Mouse (Mus musculus) ovary, adult 18-20 months (tissue): Measurements from ENCODE around the gene Dnajc7.

Source experiments
- DNase-seq: peaks from one replicate; pipeline ENCODE4 v3.0.0; 2022; ENCODE audit warnings: low spot score, mixed read lengths

Dnajc7 gene

GRCm38 (mm10) chr11:100580275-100580674 is 39.7 kb downstream of the Dnajc7 start:
- DNase-seq: no peak

GRCm38 (mm10) chr11:100579116-100579799 is 40.7 kb downstream of the Dnajc7 start:
- no peak for DNase-seq

- DNase-seq: no peak
Observed at GRCm38 (mm10) chr11:100577852-100578599, 41.9 kb downstream of the Dnajc7 start.

DNA sequence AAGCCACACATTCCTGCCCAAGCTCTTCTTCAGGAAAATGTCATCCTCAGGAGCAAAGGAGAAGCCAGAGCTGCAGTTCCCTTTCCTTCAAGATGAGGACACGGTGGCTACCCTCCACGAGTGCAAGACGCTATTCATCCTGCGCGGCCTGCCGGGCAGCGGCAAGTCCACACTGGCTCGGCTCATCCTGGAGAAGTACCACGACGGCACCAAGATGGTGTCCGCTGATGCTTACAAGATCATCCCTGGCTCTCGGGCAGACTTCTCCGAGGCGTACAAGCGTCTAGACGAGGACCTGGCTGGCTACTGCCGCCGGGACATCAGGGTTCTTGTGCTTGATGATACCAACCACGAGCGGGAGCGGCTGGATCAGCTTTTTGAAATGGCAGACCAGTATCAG is 43.7 kb downstream of the Dnajc7 start:
- DNase-seq: no peak

DNA sequence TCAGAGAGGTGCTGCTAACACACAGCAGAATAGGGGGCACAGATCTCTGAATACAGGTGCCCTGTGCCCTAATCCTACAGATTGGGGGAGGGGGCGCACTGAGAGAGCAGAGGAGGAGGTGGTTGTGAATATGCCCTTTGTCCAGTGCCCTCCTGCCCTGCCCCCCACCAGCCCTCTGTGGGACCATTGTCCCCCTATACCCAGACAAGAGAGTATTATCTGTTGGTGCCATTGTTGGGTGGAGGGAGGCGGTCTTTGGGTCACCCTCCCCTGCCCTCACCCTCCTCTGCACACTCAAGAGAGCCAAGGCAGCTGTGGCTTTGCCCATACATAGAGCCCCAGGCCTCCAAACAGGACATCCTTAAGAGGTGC is 44.5 kb downstream of the Dnajc7 start:
- DNase-seq: no peak

DNA sequence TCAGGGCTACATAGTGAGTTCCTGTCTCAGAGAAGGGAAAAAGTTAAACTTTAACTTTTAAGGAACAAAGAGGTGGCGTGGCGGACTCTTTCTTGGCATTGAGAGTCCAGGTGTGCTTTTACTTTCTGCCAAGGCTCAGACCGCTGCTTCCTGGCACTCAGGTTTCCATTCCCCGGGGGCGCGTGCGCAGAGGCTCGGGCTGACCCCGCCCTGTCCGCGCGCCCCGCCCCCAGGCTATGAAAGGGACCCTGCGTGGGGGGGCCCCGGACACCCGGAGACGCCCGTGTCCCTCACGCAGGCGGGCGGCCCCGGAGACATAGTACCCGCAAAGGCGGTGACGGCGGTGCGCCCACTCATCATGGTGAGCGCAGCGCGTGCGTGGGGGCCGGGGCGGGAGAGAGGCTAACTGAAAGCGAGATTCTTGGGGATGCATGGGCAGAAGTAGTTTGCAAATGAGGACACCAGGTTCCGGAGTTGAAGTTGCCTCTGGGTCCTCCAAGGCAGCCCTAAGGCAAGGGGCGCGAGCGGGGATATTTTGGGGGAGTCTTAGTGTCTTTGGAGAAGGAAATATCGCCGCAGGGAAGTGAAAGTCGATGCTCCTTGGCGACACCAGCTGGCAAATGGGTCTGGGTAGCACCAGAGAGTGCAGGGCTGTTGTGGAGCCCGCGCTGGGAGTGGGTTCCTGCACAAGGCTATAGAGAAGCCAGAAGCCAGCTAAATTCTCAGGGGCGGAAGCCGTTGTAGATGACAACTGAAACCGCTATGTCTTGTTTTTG is 45.1 kb downstream of the Dnajc7 start, which contains the start of gene Cnp:
Gene Cnp, plus strand, starts transcription at position 197 of the 776 bp plus-strand sequence.
- DNase-seq: peak; percentile 59

GRCm38 (mm10) chr11:100574188-100574587 is 45.8 kb downstream of the Dnajc7 start:
- DNase-seq: no peak

GRCm38 (mm10) chr11:100571202-100571567 is 48.8 kb downstream of the Dnajc7 start:
- DNase-seq: no peak

DNA sequence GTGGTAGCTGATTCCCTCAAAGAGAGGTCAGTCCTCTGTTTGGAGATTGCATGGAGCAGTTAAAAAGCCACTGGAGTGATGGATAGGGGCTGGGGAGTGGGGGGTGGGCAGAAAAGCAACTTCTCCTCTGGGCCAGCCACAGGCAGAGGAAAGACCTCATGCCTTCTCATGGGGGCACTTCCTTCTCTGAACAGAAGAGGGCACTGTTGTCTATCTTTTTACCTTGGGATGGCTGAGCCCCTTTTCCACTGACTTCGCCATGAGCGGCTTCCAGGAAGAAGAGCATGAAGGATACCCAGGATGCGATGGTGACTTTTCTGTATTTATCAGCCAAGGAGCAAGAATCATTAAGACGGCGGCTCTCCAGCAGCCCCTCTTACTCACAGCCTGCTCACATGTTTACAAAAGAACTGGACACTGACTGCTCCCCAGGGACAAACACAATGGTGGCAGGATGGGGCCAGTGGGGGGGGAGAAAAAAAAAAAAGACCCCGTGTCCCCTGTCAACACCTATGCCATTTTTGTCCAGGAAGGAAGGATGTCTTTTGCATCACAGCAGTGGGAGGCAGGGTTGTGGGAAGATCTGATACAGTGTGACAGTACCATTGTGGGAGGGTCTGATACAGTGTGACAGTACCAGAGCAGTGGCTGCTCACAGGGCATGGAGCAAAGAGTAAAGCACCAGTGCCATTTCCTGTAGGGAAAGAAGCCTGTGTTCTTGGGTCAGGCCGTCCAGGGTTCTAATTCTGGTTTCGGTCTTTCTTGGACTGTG is 49.4 kb downstream of the Dnajc7 start:
- DNase-seq: peak; percentile 42

DNA sequence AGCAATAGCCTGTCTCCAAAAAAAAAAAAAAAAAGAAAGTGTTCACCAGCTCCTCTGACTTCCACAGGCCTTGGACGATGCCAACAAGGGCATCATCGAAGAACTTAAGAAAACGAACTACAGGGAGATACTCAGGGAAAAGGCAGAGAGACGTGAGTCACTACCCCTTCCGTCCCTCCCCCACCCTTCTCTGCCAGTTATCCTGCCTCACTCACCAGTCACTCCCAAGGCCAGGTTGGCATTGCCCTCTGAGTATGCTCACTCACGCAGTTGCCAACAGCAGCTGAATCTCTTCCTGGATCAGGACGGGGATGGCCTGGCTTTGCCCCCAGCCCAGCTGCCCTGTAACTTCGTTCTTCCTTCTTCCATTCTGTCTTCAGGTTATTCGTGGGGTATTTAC is 50.2 kb downstream of the Dnajc7 start:
- peak; percentile 67 for DNase-seq

GRCm38 (mm10) chr11:100568692-100569091 is 51.3 kb downstream of the Dnajc7 start:
- DNase-seq: no peak

GRCm38 (mm10) chr11:100567815-100568245 is 52.1 kb downstream of the Dnajc7 start:
- no peak for DNase-seq

DNA sequence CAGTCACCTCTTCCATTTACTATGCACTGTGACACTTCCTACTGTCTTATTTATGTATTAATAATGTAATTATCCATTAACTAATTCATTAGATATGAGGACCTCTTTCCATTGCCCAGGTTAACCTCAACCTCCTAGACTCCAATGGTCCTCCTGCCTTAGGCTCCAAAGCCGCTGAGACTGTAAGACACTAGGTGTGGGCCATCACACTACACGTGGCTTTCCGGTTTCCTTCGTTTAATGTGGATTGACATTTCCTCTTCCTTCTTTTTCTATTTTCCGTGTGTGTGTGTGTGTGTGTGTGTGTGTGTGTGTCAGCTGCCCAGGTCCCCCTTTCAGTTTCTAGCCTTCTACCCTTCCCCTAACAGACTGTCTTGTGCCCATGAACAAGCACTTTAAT is 52.7 kb downstream of the Dnajc7 start:
- DNase-seq: no peak

GRCm38 (mm10) chr11:100564703-100565102 is 55.3 kb downstream of the Dnajc7 start:
- no peak for DNase-seq

- no peak for DNase-seq
Observed at GRCm38 (mm10) chr11:100564297-100564696, 55.7 kb downstream of the Dnajc7 start.

DNA sequence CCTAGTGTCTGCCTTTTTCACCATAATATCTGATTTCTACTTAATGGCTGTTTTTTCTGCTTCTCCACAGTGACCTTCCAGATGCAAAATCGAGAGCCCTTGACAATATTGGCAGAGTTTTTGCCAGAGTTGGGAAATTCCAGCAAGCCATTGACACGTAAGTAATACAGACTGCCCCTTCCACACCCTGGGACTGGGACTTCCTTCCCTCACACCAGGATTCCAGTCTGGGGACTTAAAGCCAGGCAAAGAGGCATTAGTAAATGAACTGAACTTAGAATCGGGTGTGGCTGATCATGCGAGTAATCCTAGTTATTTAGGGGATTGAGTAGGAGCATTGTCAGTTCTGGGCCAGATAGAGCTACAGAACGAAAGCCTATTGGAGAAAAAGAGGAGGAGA is 58.2 kb downstream of the Dnajc7 start:
- no peak for DNase-seq

DNA sequence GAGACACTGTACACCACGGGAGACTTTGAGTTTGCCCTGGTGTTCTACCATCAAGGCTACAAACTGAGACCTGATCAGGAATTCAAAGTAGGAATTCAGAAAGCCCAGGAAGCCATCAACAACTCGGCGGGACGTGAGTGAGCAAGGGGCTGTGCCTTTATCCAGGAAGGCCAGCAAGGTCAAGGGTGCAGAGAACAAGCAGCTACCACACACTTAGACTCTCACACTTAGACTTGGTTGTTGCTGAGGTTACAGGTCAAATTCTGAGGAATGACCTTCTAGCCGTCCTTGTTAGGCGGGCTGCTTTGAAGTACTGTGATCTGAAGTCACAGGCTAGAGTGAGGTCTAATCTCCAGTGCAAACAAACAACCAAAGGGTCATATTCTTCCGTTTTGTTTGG is 60.5 kb downstream of the Dnajc7 start:
- DNase-seq: no peak

- DNase-seq: no peak
Observed at GRCm38 (mm10) chr11:100557563-100557962, 62.4 kb downstream of the Dnajc7 start.

GRCm38 (mm10) chr11:100555583-100555982 is 64.4 kb downstream of the Dnajc7 start:
- DNase-seq: peak; percentile 58

DNA sequence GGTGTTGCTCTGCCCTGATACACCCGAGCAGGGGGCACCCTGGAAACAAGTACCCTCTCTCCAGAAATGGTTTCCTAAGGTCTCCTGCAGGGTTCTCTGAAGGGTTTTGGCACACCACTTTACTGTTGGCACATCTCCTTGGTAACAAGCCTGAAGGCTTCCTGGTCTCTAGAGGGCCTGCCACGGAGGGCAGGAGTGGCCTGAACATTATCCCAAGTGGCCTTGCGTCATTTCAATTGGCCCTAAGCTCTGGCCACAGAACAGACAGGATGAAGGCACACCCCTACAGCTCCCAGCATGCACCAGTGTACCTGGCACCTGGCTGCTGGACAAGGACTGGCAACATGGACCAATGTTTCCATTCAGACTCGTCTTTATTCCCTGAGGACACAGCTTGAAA is 67.1 kb downstream of the Dnajc7 start:
- no peak for DNase-seq

DNA sequence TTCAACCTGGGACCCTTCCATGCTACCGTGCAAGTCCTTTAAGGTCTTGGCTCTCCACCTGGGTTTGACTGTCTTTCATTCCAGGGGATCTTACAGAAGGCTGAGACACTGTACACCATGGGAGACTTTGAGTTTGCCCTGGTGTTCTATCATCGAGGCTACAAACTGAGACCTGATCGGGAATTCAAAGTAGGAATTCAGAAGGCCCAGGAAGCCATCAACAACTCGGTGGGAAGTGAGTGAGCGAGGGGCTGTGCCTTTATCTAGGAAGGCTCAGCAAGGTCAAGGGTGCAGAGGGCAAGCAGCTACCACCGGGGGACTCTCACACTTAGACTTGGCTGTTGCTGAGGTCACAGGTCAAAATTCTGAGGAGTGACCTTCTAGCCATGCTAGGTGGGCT is 69.9 kb downstream of the Dnajc7 start:
- DNase-seq: no peak

DNA sequence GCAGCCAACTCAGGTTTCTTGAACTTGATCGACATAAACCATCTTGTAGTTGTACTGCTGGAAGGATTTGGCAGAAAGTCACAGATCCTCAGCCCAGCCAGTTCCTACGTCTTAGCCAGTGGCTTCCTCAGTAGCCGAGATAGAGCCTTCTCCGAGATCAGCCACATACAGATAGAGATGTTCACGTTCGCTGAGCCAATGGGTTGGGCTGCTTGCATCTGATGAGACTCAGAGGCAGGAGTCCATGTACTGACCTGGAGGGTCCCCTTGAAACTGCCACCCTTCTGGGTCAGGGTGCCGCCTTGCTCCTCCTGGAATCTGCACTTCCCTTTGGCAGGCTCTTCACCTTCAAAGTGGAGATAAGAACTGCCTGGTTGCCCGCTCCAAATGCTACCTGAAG is 70.5 kb downstream of the Dnajc7 start:
- DNase-seq: no peak
